Mouse (Mus musculus) heart, postnatal 4 days (tissue): ENCODE results near the gene Xylt2. TPM values are rescaled to one million over a fixed set of nuclear protein-coding genes. Genes with fewer than 3 reads are reported as not detected.

Source experiments
- total RNA-seq, 2 experiments: library from RNA; stranded (reverse); gene quantifications; 2 replicates each; pipeline ENCODE4 v1.2.3; 2021

Gene Xylt2
- total RNA-seq, 2 experiments from 2014 or later, result 17.9 to 20.4 TPM

Other genes starting within 250 kb of the Xylt2 start
- gene Cacna1g, start 203.3 kb downstream of the Xylt2 start, total RNA-seq, result 10 to 100 TPM; 48.7 to 52.8 TPM
- 1 to 10 TPM in 1 of 2 experiments, under 1 TPM in 1; 0.61 to 1.5 TPM for gene Spata20, start 191.3 kb downstream of the Xylt2 start, total RNA-seq
- 10 to 100 TPM; 31.3 to 34.3 TPM for gene Epn3, start 177.5 kb downstream of the Xylt2 start, total RNA-seq
- gene Mycbpap, start 155.8 kb downstream of the Xylt2 start, total RNA-seq, result 1 to 10 TPM; 5.9 to 6.3 TPM
- 10 to 100 TPM; 12.3 to 13.0 TPM for gene Rsad1, start 128.3 kb downstream of the Xylt2 start, total RNA-seq
- gene Chad, start 112.5 kb downstream of the Xylt2 start, total RNA-seq, result under 1 TPM; 0.61 to 0.62 TPM
- 10 to 100 TPM; 29.8 to 30.4 TPM for gene Acsf2, start 75.6 kb downstream of the Xylt2 start, total RNA-seq
- gene Lrrc59, start 47.7 kb downstream of the Xylt2 start, total RNA-seq, result 10 to 100 TPM; 85.0 to 91.8 TPM
- gene Mrpl27, start 23.7 kb downstream of the Xylt2 start, total RNA-seq, result 10 to 100 TPM; 72.9 to 78.9 TPM
- gene Eme1, start 23.6 kb downstream of the Xylt2 start, total RNA-seq, result 1 to 10 TPM; 4.2 to 5.1 TPM
- not detected for gene Gm11541, start 27.0 kb upstream of the Xylt2 start, total RNA-seq
- gene Cdc34b, start 64.3 kb upstream of the Xylt2 start, total RNA-seq, result 1 to 10 TPM in 1 of 2 experiments, under 1 TPM in 1; 0.97 to 1.4 TPM
- gene Tmem92, start 105.2 kb upstream of the Xylt2 start, total RNA-seq, result not detected